Mouse (Mus musculus) frontal cortex, adult 2 months (tissue): ENCODE data around the gene Bicdl2. TPM values are rescaled to one million over a fixed set of nuclear protein-coding genes. Genes with fewer than 3 reads are reported as not detected.

Source experiments
- DNase-seq, 2 experiments: peaks; one replicate each; pipeline ENCODE4 v3.0.0; 2022; ENCODE audit warnings: low spot score in 1 of 2; ENCODE audit errors: extremely low spot score in 1 of 2
- polyA plus RNA-seq: library from polyadenylated mRNA; depleted of rRNA; stranded (reverse); fragments of >200 nt; gene quantifications from 2 replicates; pipeline ENCODE4 v1.2.3, GENCODE M21; 2012; rRNA removed

The Bicdl2 gene
- polyA plus RNA-seq, 1 experiment, result not detected

- peak in 1 of 2 experiments; percentile 50 for DNase-seq
Measured at GRCm38 (mm10) chr17:23704741-23705140, 44.4 kb downstream of the Bicdl2 start.

- DNase-seq, result no peak
Measured at GRCm38 (mm10) chr17:23705525-23706104, 45.3 kb downstream of the Bicdl2 start.

GRCm38 (mm10) chr17:23706212-23706611 lies 45.9 kb downstream of the Bicdl2 start:
- DNase-seq, result peak; percentile 41 to 83

GRCm38 (mm10) chr17:23717003-23717402 lies 56.7 kb downstream of the Bicdl2 start:
- DNase-seq, result no peak

Other genes with a start within 250 kb of the Bicdl2 start
- not detected in 2 replicates for gene Vmn2r117, start 180.8 kb upstream of the Bicdl2 start, polyA plus RNA-seq
- gene Zfp213, start 96.3 kb upstream of the Bicdl2 start, polyA plus RNA-seq, result 7.9 and 8.4 TPM in 2 replicates
- 27.8 and 32.2 TPM in 2 replicates for gene Zfp13, start 61.0 kb upstream of the Bicdl2 start, polyA plus RNA-seq
- gene Zscan10, start 59.6 kb upstream of the Bicdl2 start, polyA plus RNA-seq, result 0.04 TPM in 1 of 2 replicates, not detected in the other
- 0.38 and 0.40 TPM in 2 replicates for gene Mmp25, start 15.2 kb upstream of the Bicdl2 start, polyA plus RNA-seq
- 114 and 144 TPM in 2 replicates for gene Hcfc1r1, start 13.1 kb downstream of the Bicdl2 start, polyA plus RNA-seq
- gene Thoc6, start 13.4 kb downstream of the Bicdl2 start, polyA plus RNA-seq, result 9.1 and 11.3 TPM in 2 replicates
- gene Tnfrsf12a, start 17.0 kb downstream of the Bicdl2 start, polyA plus RNA-seq, result 5.6 and 7.0 TPM in 2 replicates
- gene Cldn6, start 18.7 kb downstream of the Bicdl2 start, polyA plus RNA-seq, result 0.08 and 0.17 TPM in 2 replicates
- gene Cldn9, start 23.5 kb downstream of the Bicdl2 start, polyA plus RNA-seq, result 0.14 and 0.19 TPM in 2 replicates
- 0.13 and 0.24 TPM in 2 replicates for gene 1520401A03Rik, start 62.3 kb downstream of the Bicdl2 start, polyA plus RNA-seq
- 8.1 and 8.7 TPM in 2 replicates for gene Pkmyt1, start 65.8 kb downstream of the Bicdl2 start, polyA plus RNA-seq
- gene Paqr4, start 80.4 kb downstream of the Bicdl2 start, polyA plus RNA-seq, result 47.2 and 49.8 TPM in 2 replicates
- gene Kremen2, start 85.3 kb downstream of the Bicdl2 start, polyA plus RNA-seq, result 0.38 and 0.52 TPM in 2 replicates
- 208 and 231 TPM in 2 replicates for gene Flywch1, start 111.1 kb downstream of the Bicdl2 start, polyA plus RNA-seq
- gene Flywch2, start 125.6 kb downstream of the Bicdl2 start, polyA plus RNA-seq, result 38.8 and 41.8 TPM in 2 replicates
- gene Srrm2, start 130.0 kb downstream of the Bicdl2 start, polyA plus RNA-seq, result 732 and 866 TPM in 2 replicates
- 610 and 742 TPM in 2 replicates for gene Elob, start 168.6 kb downstream of the Bicdl2 start, polyA plus RNA-seq
- gene Prss33, start 175.6 kb downstream of the Bicdl2 start, polyA plus RNA-seq, result 0.16 and 1.0 TPM in 2 replicates
- 0.06 and 0.10 TPM in 2 replicates for gene Prss32, start 183.3 kb downstream of the Bicdl2 start, polyA plus RNA-seq
- 0.10 and 0.15 TPM in 2 replicates for gene Prss41, start 183.7 kb downstream of the Bicdl2 start, polyA plus RNA-seq
- gene Prss21, start 207.6 kb downstream of the Bicdl2 start, polyA plus RNA-seq, result not detected in 2 replicates
- gene Dcpp1, start 220.4 kb downstream of the Bicdl2 start, polyA plus RNA-seq, result not detected in 2 replicates
- not detected in 2 replicates for gene Dcpp2, start 220.4 kb downstream of the Bicdl2 start, polyA plus RNA-seq